Mouse (Mus musculus) cerebellum, adult 11-12 months (tissue): ENCODE data around the gene Usp20.
"Not testable (repeated sequence)": the region's sequence is repeated elsewhere in the genome, so short reads cannot be mapped to it uniquely, and the experiment has no call there.

Source experiments
- DNase-seq: peaks from one replicate; pipeline ENCODE4 v3.0.0; 2022

Gene Usp20

GRCm38 (mm10) chr2:30981790-30982513 lies at the start of gene Usp20, which contains the start of gene BC005624:
Gene Usp20 (plus strand): TSS chr2:30982279.
Gene BC005624 (minus strand): TSS chr2:30982201.
- DNase-seq: peak; percentile 100

DNA sequence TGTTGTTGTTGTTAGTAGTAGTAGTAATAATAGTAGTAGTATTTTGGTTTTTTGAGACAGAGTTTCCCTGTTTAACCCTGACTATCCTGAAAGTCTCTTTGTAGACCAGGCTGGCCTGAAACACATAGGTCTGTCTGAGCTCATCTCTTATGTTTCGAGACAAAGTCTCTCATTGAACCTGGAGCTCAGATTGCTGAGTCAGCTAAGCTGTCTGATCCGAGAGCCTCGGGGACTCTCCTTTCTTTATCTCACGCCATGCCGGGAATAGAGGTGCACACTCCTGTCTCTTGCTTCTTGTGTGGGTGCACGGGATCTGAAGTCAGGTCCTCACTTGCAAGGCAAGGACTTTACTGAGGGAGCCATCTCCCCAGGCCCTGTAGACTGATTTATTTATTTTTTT lies 49.0 kb upstream of the Usp20 start:
- no peak for DNase-seq

DNA sequence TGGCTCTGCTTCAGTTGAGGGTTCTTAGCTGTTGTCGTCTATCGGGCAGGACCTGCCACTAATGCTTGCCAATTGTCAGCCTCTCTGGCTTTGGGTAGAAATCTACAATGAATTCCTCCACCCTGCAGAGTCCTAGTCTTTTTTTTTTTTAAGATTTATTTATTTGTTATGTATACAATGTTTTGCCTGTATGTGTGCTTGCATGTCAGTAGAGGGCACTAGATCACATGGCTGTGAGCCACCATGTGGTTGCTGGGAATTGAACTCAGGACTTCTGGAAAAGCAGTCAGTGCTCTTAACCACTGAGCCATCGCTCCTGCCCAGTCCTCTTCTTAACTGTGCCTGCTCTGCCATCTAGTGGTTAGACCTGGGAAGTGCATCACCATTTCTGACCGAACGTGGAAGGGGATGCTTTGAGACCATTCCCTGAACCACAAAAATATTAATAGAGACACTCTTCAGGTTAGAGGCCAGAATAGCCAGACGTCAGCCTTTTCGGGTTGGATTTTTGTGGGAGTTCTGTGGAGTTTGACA lies 48.1 kb upstream of the Usp20 start:
- DNase-seq: peak; percentile 67

GRCm38 (mm10) chr2:30936808-30937207 lies 45.3 kb upstream of the Usp20 start:
- no peak for DNase-seq

DNA sequence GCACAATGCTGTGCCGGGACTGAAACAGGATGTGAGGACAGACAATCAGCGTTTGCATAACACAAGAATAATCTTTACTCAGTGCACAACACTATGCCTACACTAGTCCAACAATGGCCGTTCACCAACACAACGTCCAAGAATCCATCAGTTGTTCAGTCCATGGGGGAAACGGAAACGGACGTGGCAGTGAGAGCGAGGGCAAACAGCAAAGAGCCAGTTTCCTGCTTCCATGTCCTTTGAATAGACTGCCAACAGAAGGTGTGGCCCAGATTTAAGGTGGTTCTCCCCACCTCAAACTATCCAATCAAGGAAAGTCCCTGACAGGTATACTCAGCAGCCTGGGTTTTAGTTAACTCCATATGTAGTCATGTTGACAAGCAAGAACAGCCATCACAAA lies 44.3 kb upstream of the Usp20 start:
- no peak for DNase-seq

DNA sequence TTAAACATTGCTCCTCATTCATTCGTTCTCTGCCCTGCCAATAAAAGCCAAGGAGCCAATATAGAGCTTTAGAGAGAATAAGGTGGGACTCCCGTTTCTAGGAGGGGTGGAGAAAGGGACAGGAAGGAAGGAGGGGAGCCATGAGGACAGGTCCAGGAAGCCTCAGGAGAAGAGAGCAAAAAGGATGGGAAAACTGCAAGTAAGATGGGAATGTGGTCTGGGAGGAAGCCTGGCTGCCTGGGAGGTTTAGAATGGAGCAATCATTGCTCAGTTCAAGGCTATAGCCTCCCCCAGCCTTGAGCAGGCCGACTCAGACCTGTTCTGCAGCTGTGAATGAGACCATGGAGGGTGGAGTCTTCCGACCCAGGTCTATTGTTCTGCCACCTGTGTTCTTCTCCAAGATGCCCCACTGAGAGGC lies 43.5 kb upstream of the Usp20 start:
- no peak for DNase-seq

DNA sequence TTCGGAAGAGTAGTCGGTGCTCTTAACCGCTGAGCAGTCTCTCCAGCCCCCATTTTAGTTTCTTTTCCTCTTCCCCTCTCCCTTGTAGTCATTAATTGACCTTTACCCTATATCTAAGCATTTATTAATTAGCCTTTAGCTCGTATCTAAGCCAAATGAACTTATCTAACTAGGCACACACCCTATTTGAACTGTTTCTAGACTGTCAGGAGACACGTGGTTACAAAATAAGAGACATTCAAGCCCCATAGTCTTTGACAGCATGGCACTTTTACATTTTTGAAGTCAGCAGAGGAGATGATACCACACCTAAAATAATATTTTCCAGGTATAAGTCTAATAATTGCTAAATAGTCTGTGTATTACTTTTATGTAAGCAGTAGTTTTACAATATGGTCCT lies 40.5 kb upstream of the Usp20 start:
- no peak for DNase-seq

DNA sequence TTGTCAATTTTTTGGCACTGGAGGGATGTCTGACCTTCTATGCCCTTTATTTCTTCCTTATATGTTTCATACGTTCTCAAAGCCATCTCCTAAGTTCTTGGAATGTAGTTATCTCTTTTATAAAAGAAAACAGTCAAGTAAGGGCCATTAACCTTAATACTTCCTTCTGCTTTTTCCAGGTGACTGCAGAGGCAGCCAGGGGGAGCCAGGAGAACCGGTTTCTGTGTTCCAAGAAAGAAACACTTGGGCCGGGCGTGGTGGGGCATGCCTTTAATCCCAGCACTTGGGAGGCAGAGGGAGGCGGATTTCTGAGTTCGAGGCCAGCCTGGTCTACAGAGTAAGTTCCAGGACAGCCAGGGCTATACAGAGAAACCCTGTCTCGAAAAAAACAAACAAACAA lies 40.0 kb upstream of the Usp20 start:
- DNase-seq: not testable (repeated sequence)

- DNase-seq: peak; percentile 45
Observed at GRCm38 (mm10) chr2:30942603-30943011, 39.5 kb upstream of the Usp20 start.

DNA sequence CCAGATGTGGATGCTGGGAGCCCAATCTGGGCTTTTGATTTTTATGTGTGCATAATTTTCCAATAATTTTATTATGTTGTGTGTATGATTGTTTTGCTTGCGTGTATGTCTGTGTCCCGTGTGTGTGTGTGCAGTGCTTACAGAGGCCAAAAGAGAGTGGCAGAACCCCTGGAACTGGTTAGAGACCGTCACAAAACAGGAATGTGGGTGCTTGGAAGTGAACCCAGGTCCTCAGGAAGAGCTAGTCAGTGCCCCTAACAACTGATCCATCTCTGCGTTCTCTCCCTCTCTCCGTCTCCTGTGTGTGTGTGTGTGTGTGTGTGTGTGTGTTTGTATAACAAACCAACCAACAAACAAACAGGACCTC lies 29.6 kb upstream of the Usp20 start:
- no peak for DNase-seq

- peak; percentile 82 for DNase-seq
Observed at GRCm38 (mm10) chr2:30952824-30953490, 29.1 kb upstream of the Usp20 start, which contains the start of gene Tor1b. Gene Tor1b (plus strand): TSS chr2:30952959.

- no peak for DNase-seq
Observed at GRCm38 (mm10) chr2:30954797-30955196, 27.3 kb upstream of the Usp20 start.

DNA sequence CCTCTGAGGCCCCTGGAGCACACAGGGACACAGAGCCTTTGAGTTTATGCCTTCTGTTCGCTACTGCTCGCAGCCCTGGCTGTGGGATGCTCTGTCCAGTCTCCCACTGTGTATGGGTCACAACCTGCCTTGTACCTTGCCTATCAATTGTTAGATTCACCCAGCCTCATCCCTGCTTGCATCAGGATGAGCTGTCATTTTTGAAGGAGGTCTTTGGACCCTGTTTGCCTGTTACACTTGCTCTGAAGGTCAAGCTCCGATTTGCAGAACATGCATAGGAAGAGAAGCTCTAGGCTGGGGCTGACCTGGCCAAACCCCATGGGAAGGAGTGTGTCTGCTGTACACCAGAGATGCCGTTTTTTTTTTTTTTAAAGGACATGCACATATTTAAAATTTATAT lies 24.6 kb upstream of the Usp20 start:
- DNase-seq: no peak

- no peak for DNase-seq
Observed at GRCm38 (mm10) chr2:30958726-30959125, 23.4 kb upstream of the Usp20 start.

DNA sequence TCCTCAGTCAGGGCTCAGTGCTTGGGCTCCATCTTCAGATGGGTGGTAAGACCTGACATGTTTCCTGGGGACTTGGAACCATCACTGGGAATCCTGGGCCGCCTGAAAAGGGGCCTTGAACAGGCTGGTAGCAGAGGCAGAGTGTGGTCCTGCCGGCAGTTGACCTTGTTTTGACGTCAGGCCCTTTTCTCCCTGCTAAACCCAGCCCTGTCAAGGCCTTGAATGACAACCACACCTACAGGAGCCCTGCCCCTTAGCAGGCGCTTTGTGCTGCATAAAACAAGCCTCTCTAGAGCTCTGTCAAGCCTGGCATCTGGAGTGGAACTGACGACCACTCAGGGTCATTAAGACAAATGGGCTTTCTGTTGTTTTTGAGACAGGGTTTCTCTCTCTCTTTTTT lies 22.2 kb upstream of the Usp20 start:
- DNase-seq: no peak

- no peak for DNase-seq
Observed at GRCm38 (mm10) chr2:30962570-30963254, 19.4 kb upstream of the Usp20 start.

DNA sequence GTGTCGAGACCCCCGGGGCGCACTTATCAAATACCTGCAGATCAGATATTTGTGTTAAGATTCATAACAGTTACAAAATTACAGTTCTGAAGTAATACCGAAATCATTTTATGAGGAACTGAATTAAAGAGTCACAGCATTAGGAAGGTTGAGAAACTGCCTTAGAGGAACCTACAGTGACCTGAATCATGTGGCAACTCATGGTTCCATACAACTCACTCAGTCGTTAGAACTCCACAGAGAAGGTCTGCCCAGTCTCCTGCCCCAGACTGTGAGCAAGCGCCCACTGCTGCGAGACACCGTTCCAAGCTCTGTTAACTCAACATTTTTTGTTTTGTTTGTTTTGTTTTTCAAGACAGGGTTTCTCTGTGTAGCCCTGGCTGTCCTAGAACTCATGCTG lies 16.5 kb upstream of the Usp20 start:
- no peak for DNase-seq

DNA sequence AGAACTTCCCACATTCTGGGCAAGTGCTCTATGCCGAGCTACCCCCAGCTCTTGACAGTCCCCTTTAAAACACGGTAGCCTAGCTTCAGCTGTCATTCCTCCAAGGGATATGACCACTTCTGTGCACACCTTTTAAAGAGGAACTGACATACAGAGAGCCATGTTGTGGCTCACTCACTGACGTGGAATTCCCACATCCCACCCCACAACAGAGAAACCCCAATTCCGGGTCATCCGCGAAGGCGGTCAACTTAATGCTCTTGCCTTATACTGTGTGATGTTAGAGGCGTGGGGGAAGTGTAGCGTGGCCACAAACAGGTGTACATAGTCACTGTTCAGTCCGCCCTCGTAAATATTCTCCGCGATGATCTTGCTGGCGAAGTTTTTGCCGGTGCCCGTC lies 15.3 kb upstream of the Usp20 start:
- DNase-seq: no peak

GRCm38 (mm10) chr2:30967352-30968327 lies 14.4 kb upstream of the Usp20 start, which contains the start of gene Tor1a:
Gene Tor1a (minus strand): TSS chr2:30967933.
- peak; percentile 90 for DNase-seq

- peak; percentile 63 for DNase-seq
Observed at GRCm38 (mm10) chr2:30983024-30983423, 945 bp downstream of the Usp20 start.

GRCm38 (mm10) chr2:30985111-30986020 lies 3.3 kb downstream of the Usp20 start:
- peak; percentile 58 for DNase-seq
